Mouse (Mus musculus) gastrocnemius, adult 18-20 months (tissue): ENCODE data around the gene Usp42. TPM values are rescaled to one million over a fixed set of nuclear protein-coding genes. Genes with fewer than 3 reads are reported as not detected.

Experiments used
- DNase-seq: peaks from one replicate; pipeline ENCODE4 v3.0.0; 2021; ENCODE audit warnings: low spot score
- total RNA-seq, 2 experiments: library from RNA; stranded (reverse); gene quantifications; 2 replicates each; pipeline ENCODE4 v1.2.3; 2021

Gene Usp42
- total RNA-seq, 2 experiments from 2014 or later: 5.3 to 5.5 TPM

DNA sequence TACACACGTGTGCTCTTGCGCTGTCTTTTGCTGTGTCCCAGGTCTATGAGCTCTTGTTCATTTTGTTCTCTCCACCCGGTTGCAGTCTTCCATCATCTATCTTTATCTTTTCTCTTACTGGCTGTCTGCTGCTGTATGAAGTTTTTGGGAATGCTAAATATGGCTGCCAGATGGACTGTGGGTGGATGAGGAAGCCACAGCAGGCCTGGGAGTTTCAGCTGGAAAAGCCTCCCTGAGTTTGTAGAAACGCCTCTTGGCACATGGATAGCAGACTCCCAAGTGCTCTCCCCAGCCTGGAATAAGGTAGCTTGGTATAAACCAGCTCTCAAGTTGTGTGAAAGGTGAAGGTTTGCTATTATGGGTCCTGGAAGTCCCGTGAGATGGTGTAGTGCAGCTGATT is 41.2 kb downstream of the Usp42 start:
- no peak for DNase-seq

DNA sequence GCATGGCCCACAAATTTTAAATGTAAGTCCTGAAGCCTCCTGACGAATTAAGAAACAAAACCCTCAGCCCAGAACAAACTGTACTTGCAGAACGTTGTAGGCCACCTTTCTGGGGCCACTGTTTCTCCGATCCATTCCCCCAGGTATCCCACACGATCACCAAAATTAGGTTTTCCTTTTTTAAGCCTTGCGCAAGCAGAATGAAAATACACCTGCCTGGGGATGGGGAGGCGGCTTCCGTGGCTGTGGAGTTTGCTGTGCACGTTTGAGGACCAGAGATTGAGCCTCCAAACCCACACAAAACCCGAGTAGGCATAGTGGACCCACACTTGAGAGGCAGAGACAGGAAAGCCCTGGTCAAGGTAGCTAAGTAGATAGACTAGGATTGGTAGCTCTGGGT is 41.7 kb downstream of the Usp42 start:
- DNase-seq: no peak

DNA sequence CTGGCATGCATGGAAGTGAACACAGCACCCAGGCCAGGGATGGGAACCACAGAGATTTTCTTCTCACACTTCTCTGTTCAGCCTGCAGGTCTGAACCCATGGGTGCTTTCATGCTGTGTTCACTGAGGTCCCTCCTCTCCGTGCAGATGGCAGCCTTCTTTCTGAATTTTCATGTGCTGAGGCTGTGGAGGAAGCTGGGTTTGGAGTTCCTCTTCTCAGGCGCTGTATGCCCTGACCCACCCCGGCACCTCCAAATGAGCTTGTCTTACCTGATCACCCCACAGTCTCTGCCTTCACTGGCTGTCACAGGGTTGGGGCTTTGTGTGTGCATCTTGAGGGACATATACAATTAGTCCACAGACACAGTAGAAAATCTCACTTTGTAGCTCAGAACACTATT is 44.5 kb downstream of the Usp42 start:
- DNase-seq: no peak

DNA sequence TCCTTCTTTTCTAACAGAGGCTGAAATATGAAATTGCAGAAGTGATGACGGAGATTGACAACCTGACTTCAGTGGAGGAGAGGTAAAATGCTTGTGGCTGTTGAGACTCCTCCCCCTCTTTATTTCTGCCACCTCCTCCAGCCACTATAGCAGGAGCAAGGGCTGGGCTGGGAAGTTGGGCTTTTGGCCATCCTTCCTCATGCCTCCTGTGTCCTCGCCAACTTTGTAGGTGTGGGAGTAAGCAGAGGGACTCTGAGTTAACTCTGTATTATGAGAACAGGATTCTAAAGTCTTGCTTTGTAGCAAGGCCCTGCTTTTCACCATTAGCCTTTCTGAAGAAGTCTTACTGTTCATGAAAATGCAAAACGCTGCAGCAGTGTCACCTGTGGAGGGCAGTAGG is 45.6 kb downstream of the Usp42 start:
- DNase-seq: no peak

DNA sequence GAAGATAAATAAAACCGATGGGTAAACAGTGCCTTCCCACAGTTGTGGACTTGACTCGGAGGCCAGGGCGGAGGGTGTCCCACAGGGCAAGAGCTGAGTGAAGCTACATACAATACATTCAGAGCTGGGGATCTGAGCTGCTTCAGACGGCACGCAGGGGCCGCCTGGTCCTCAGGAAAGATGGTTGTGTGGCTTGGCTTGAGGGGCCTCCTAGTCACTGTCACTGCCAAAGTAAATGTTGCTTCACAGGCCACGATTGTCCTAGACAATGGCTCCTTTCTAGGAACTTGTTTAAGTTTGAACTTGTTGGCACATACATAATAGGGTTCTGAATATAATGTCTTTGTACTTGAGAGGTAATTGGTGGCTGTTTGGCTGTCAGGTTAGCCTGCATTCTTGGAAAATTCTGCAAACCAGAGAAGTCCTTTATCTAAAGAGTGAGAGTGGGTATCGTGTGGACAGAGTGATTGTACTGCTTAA is 47.1 kb downstream of the Usp42 start:
- no peak for DNase-seq

DNA sequence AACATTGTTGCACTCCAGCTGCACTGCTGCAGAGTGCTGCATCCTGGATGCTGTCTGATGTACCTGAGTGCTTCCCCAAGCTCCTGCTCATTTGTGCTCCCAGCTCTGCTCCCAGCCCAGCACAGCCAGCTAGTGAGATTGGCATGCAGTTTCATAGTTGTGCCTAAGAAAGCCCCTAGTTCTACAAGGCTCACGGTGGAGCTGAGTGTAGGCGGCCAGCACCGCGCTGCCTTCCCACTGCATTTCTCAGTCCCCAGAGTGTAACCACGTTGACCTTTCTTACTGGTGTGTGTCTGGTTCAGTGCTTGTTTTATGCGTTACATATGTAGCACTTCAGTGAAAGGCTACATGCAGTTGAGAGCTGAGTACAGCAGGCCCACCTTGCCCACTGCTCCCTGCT is 48.4 kb downstream of the Usp42 start:
- DNase-seq: no peak

DNA sequence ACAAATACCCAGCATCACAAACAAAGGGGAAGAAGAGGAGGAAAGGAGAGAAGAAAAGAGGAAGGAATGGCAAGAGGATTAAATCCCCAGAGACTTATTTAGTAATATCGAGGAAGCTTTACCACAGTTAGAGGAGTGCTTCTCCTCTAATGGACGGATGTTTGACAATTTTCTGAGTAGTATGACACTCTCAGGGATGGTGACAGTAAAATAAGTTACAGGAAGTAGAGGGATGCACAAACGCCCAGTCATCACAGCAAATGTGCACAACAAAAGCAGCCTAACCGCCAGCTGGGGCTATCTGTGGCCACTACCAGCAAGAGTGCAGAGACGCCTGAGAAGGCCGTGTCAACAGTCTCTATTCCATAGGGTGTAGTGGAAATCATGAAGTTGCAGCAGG is 52.4 kb downstream of the Usp42 start:
- no peak for DNase-seq

DNA sequence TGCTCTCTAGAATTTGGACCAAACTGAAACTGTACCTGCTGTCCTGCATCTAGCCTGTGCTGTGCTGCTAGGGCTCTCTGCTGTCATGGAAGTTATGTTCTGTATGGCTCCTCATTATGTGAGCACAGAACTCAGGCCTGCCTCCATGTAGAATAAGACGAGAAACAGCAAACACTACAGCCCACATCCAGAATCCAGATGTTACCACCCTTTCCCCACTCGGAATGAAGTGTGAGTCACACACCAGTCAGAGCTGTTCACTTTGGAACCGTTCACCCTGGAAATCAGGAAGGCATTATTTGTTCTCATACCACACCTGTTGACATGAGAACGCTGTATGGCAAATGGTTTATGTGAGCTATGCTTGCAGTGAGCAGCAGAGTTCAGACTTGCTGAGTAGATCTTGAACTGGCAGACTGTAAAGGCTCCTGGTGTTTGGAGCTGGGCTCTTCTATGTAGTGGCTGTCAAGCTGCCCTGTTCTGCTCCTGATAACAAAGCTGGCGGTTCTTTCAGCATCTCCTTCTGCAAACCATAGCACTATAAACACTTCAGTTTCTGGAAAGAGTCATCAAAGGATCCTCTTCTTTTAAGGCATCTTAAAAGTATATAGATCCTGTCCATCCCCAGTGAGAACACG is 53.3 kb downstream of the Usp42 start:
- no peak for DNase-seq

DNA sequence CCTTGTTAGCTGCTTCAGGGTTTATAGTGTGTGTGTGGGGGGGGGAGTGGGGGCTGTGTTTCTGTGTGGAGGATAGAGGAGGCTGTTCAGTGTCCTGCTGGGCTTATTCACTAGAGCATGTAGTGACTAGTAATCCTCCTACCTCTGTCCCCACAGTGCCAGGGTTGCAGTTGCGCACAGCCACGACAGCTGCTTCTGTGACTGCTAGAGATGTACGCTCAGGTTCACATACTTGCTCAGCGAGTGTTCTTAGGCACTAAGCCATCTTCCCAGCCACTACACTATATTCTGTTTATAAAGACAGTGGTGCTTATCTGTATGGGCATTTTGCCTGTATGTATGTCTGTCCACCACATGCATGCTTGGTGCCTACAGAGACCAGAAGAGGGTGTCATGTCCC is 54.7 kb downstream of the Usp42 start:
- DNase-seq: no peak

DNA sequence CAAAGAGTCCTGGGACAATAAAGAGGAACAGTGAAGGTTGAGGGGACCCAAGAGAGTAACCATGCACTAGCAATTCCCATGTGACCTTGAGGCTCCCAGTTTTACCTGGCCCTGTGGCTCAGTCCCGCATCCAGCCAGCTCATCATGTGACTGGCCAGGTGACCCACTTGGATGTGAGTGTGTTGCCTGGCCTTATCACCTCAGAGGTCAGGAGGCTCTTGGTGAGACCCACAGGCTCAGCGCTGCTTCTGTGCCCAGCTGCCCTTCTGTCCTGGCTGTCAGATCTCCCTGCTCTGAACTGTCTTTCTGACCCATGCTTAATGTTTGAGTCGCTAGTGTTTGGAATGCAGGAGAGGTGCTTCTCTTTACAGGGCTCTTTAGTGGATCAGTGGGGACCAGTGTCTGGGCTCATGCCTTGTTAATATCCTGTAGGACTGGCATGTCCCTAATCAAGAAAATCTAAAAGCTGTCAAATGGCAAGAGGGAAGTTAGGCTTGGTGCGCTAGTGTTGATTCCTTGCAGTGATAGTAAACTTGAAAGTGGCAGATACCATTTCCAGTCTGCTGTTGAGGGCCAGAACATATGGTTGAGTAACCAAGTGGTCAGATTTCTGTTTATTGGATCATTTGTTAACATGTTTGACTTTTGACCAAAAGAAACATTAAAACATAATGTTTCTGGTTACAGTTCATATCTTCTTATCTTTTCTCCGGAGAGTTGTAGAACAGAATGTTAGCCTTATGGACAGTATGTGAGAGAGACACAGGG is 55.7 kb downstream of the Usp42 start:
- DNase-seq: no peak

DNA sequence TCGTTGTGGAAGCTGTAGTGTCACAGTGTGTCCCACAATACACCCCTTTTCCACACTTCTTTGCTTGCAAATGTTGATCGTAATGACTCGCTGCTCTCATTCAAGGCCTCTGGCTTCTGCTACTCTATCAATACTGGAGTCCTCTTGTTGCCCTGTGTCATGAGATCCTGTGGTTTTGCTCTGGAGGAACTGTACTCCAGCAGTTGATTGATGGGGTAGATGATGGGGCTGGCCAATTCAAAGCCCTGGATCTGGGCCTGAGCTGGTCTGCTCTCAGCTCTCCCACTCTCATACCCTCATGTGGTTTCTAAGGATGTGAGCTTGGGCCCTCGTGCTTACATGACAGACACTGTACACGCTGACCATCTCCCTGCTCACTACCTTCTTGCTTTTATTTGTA is 57.5 kb downstream of the Usp42 start:
- no peak for DNase-seq

DNA sequence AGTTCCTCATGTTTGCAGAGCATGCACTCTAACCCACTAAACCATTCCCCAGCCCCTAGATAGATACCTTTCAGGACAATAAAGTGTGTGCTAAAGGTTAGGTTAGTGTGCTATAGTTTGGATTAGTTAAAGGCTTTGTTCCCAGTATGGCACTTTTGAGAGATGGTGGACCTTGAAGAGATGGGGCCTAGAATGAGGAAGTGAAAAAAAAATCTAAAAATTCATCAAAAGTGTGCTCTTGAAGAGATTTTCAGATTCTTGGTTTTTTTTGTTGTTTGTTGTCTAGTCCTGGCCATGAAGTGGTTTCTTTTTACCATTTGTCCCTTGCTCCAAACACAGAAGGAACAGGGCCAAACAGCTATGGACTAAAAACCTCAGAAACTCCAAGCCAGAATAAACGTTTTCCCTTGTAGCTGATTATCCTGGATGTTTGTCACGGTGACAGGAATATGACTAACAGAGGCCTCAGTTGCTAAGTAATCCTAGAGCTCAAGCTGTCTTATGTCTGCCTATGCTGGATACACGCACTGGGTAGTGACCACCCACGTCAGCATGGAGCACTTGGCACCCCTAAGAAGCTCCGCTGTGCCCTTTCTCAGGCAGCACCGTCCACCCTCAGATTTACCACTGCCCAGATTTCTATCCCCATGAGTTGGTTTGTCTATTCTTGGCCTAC is 61.2 kb downstream of the Usp42 start:
- DNase-seq: no peak

DNA sequence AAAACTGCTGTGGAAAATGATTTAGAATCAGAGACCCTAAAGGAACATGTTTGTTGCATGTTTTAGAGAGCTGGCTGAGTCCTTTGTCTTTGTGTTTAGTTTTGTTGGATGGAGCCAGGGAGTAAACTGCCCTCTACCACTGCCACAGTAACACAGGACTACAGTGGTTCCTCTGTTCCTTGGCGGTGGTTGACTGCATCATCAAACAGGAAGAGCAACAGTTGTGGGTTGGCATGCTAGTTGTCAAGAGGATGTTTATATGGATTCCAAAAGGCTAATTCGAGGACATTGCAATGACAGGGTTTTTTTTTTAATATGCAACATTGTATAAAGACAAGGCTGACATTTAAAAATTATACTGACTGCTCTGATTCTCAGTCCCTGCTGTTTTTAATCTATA is 62.2 kb downstream of the Usp42 start:
- no peak for DNase-seq

DNA sequence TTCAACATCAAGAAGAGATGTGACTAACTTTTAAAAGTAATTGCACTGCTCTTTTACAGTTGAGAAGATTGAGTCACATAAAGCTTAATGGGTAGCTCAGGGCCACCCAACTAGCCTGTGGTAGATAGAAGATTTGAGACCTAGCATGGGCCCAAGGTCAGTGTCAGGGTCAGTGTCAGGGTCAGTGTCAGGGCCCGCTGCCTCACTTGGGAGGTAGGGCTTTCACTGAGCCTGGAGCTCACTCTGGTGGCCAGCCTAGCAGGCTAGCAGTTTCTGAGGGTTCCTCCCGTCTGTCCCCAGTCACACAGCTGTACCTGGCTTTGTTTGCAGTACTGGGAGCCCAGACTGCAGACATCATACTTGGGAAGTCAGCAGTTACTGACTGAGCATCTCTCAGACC is 62.7 kb downstream of the Usp42 start:
- DNase-seq: no peak

DNA sequence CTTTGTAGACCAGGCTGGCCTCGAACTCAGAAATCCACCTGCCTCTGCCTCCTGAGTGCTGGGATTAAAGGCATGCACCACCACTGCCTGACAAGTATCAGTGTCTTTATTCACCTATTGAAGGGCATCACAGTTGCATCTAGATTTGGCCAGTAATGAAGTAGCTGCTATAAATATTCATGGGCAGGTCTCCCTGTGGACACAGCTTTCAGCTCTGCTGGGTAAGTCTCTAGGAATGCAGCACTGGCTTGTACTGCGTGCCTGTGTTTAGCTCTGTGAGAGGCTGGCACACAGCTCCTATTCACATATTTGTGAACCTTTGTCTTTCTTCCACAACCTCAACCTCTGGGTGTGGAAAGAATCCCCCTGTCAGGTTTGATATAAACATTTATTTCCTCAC is 63.2 kb downstream of the Usp42 start:
- DNase-seq: peak; percentile 61

DNA sequence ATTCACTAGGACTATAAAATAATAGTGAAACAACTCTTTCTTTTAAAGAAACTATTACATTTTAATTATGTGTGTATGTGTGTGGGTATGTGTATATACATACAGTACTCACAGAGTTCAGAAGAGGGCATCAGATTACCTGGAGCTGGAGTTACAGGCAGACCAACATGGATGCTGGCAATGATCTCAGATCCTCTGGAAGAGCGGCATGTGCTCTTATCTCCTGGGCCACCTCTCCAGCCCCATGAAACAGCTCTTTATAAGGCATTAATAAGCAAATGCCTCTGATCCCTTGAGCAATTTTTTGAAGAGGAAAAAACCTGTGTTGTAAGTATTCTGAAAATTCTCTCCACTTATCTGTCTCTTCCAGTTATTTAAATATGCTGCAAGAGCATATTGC is 66.1 kb downstream of the Usp42 start:
- DNase-seq: no peak

DNA sequence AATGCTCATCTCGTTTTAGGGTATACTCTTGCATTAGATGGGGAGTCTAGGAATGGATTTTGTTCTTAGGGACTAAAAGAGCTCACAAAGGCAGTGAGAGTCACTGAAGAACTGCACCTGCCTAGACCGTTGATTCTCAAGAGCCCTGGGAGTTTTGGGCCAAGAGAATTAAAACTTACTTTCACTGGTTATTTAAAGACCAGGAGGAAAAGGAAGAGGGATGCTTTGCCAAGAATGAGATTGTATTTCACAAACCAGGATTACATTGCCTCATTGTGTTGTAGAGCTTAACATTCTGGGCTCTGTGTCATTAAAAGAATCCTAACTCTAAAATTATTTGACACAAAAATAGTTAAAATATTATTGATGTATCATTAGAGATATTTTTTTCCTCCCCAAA is 66.5 kb downstream of the Usp42 start:
- no peak for DNase-seq

DNA sequence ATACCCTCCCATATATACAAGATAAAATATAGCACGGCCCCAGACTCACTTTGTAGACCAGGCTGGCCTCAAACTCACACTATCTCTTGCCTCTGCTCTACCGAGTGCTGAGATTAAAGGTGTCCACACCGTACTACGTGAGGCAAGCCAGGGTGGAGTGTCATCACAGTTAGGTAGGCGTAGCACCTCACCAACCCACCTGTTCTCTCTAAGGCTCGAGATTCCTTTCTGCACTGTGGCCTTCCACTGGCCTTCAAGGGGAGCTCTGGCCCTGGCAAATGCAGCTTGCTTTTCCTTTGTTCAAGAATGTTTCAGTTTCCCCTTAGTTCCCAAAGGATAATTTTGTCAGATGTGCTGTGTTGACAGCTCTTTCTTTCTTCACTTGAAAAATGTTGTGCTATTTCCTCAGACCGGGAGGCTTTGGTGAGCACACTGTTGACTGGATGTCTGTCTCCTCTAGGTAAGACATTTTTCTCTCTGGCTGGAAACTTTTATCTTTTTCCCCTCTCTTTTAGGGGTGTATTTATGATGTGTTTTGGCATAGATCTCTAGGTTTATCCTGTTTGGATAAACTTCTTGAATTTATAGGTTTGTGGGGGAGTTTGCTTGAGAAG is 68.9 kb downstream of the Usp42 start:
- no peak for DNase-seq
